Mouse (Mus musculus) embryonic facial prominence, embryonic 10.5 days (tissue): ENCODE results near the gene Mdp1. TPM values are rescaled to one million over a fixed set of nuclear protein-coding genes. Genes with fewer than 3 reads are reported as not detected.

Experiments
- DNase-seq: peaks from one replicate; pipeline ENCODE4 v3.0.0-alpha.2; 2017; ENCODE audit warnings: low spot score
- H3K27ac ChIP-seq: fragments of 300-500 bp; sonication (generic); replicated peaks from 2 replicates; pipeline ENCODE4 v1.5.1; 2016; ENCODE audit warnings: mild to moderate bottlenecking
- H3K27me3 ChIP-seq: fragments of 300-500 bp; sonication (generic); replicated peaks from 2 replicates; pipeline ENCODE4 v1.6.1; 2016; ENCODE audit warnings: low read depth, mild to moderate bottlenecking; ENCODE audit not compliant: poor library complexity, severe bottlenecking
- H3K36me3 ChIP-seq: fragments of 300-500 bp; sonication (generic); replicated peaks from 2 replicates; pipeline ENCODE4 v1.6.1; 2016; ENCODE audit warnings: mild to moderate bottlenecking, moderate library complexity
- H3K4me1 ChIP-seq: fragments of 300-500 bp; sonication (generic); 2 replicates; pipeline ENCODE4 v1.6.1; 2016
- H3K4me3 ChIP-seq: fragments of 300-500 bp; sonication (generic); 2 replicates; pipeline ENCODE4 v1.5.1; 2016; ENCODE audit warnings: mild to moderate bottlenecking, moderate library complexity
- H3K9me3 ChIP-seq: fragments of 300-500 bp; sonication (generic); 2 replicates; pipeline ENCODE4 v1.6.1; 2016; ENCODE audit warnings: mild to moderate bottlenecking
- WGBS: fragments of 180-500 bp; shearing (Covaris S2); methylation state at CpG from one replicate; pipeline ENCODE4 v1.1.7; 2016; 5-methylcytosine and 5-hydroxymethylcytosine counted together
- polyA plus RNA-seq: library from polyadenylated mRNA; unstranded; fragments of >200 nt; fragmentation: Nextera tagmentation; extraction: Ambion mirVana; gene quantifications from 2 replicates; pipeline ENCODE4 v1.2.1, GENCODE M21; 2016

Mdp1 gene
- polyA plus RNA-seq, 1 experiment from 2014 or later, result 66.3 TPM

GRCm38 (mm10) chr14:55608339-55608738, 52.0 kb downstream of the Mdp1 start:
- no peak for DNase-seq
- no peaks in the 10 kb centered on the region for H3K27me3 ChIP-seq
- no peak overlapping the region for H3K27ac ChIP-seq
- peaks cover 14% of the 10 kb centered on the region for H3K4me1 ChIP-seq
- WGBS, result 92% methylated on average over 6 of the region's 6 CpGs
- no peak overlapping the region for H3K4me3 ChIP-seq
- peaks cover 65% of the 10 kb centered on the region for H3K36me3 ChIP-seq
- no peaks in the 10 kb centered on the region for H3K9me3 ChIP-seq

Other genes with a start within 250 kb of the Mdp1 start
- 77.3 and 88.4 TPM in 2 replicates for gene Dhrs4, start 181.8 kb downstream of the Mdp1 start, polyA plus RNA-seq
- gene Carmil3, start 169.9 kb downstream of the Mdp1 start, polyA plus RNA-seq, result 3.4 and 3.5 TPM in 2 replicates
- 0.59 and 0.64 TPM in 2 replicates for gene Cpne6, start 150.1 kb downstream of the Mdp1 start, polyA plus RNA-seq
- 0.05 TPM in 1 of 2 replicates, not detected in the other for gene Nrl, start 135.5 kb downstream of the Mdp1 start, polyA plus RNA-seq
- 20.7 and 23.6 TPM in 2 replicates for gene Pck2, start 120.2 kb downstream of the Mdp1 start, polyA plus RNA-seq
- 65.9 and 74.1 TPM in 2 replicates for gene Dcaf11, start 100.5 kb downstream of the Mdp1 start, polyA plus RNA-seq
- not detected in 2 replicates for gene A730061H03Rik, start 100.1 kb downstream of the Mdp1 start, polyA plus RNA-seq
- 0.62 and 1.1 TPM in 2 replicates for gene Fitm1, start 84.9 kb downstream of the Mdp1 start, polyA plus RNA-seq
- 105 and 108 TPM in 2 replicates for gene Psme1, start 82.4 kb downstream of the Mdp1 start, polyA plus RNA-seq
- gene Emc9, start 75.2 kb downstream of the Mdp1 start, polyA plus RNA-seq, result 6.0 and 6.6 TPM in 2 replicates
- 173 and 186 TPM in 2 replicates for gene Psme2, start 69.4 kb downstream of the Mdp1 start, polyA plus RNA-seq
- 18.6 and 21.4 TPM in 2 replicates for gene Rnf31, start 68.8 kb downstream of the Mdp1 start, polyA plus RNA-seq
- gene Irf9, start 56.9 kb downstream of the Mdp1 start, polyA plus RNA-seq, result 7.2 and 8.0 TPM in 2 replicates
- gene Rec8, start 42.5 kb downstream of the Mdp1 start, polyA plus RNA-seq, result 6.5 and 7.1 TPM in 2 replicates
- gene Ipo4, start 24.6 kb downstream of the Mdp1 start, polyA plus RNA-seq, result 118 and 126 TPM in 2 replicates
- gene Gm49378, start 22.6 kb downstream of the Mdp1 start, polyA plus RNA-seq, result 0.89 and 1.4 TPM in 2 replicates
- gene Tm9sf1, start 16.7 kb downstream of the Mdp1 start, polyA plus RNA-seq, result 78.3 and 79.3 TPM in 2 replicates
- gene Tssk4, start 10.3 kb downstream of the Mdp1 start, polyA plus RNA-seq, result 0.74 and 0.82 TPM in 2 replicates
- 60.7 and 64.7 TPM in 2 replicates for gene Gmpr2, start 11.4 kb upstream of the Mdp1 start, polyA plus RNA-seq
- 628 and 638 TPM in 2 replicates for gene Nedd8, start 11.6 kb upstream of the Mdp1 start, polyA plus RNA-seq
- gene Tinf2, start 21.3 kb upstream of the Mdp1 start, polyA plus RNA-seq, result 65.8 and 69.2 TPM in 2 replicates
- 0.70 and 0.90 TPM in 2 replicates for gene Tgm1, start 53.4 kb upstream of the Mdp1 start, polyA plus RNA-seq
- 29.7 and 35.3 TPM in 2 replicates for gene Rabggta, start 61.8 kb upstream of the Mdp1 start, polyA plus RNA-seq
- 57.4 and 69.6 TPM in 2 replicates for gene Dhrs1, start 85.2 kb upstream of the Mdp1 start, polyA plus RNA-seq
- gene Nop9, start 85.2 kb upstream of the Mdp1 start, polyA plus RNA-seq, result 59.1 and 64.5 TPM in 2 replicates
- 0.16 TPM in 1 of 2 replicates, not detected in the other for gene Cideb, start 98.0 kb upstream of the Mdp1 start, polyA plus RNA-seq
- 0.13 and 0.39 TPM in 2 replicates for gene Ltb4r2, start 100.9 kb upstream of the Mdp1 start, polyA plus RNA-seq
- gene Ltb4r1, start 105.5 kb upstream of the Mdp1 start, polyA plus RNA-seq, result 0.10 and 0.35 TPM in 2 replicates
- gene Adcy4, start 123.6 kb upstream of the Mdp1 start, polyA plus RNA-seq, result 10.7 and 11.4 TPM in 2 replicates
- gene Ripk3, start 128.4 kb upstream of the Mdp1 start, polyA plus RNA-seq, result 21.4 and 24.1 TPM in 2 replicates
- 94.5 and 113 TPM in 2 replicates for gene Nfatc4, start 162.6 kb upstream of the Mdp1 start, polyA plus RNA-seq
- gene Nynrin, start 193.5 kb upstream of the Mdp1 start, polyA plus RNA-seq, result 36.0 and 38.1 TPM in 2 replicates
- 0.09 and 0.15 TPM in 2 replicates for gene Cbln3, start 223.9 kb upstream of the Mdp1 start, polyA plus RNA-seq
- gene Khnyn, start 224.4 kb upstream of the Mdp1 start, polyA plus RNA-seq, result 31.0 and 33.0 TPM in 2 replicates
- gene Sdr39u1, start 239.8 kb upstream of the Mdp1 start, polyA plus RNA-seq, result 45.5 and 57.5 TPM in 2 replicates